Mouse (Mus musculus) liver, adult 2 months (tissue): ENCODE measurements around the gene P2rx3.

Experiments used
- CTCF ChIP-seq: fragments of 200-500 bp; IDR thresholded peaks from 2 replicates; pipeline ENCODE4 v1.5.1; 2011; ENCODE audit warnings: low read depth, low read length, control low read depth
- POLR2A ChIP-seq: fragments of 200-500 bp; IDR thresholded peaks from 2 replicates; pipeline ENCODE4 v1.6.1; 2011; ENCODE audit warnings: low read length, control low read depth; ENCODE audit not compliant: insufficient read depth; ENCODE audit errors: extremely low read depth

- TF ChIP-seq CTCF (no peak), POLR2A (no peak)
Observed at GRCm38 (mm10) chr2:84961901-84962300, 75.4 kb downstream of the P2rx3 start.
